Mouse (Mus musculus): ENCODE measurements around the gene Perm1.

DNA sequence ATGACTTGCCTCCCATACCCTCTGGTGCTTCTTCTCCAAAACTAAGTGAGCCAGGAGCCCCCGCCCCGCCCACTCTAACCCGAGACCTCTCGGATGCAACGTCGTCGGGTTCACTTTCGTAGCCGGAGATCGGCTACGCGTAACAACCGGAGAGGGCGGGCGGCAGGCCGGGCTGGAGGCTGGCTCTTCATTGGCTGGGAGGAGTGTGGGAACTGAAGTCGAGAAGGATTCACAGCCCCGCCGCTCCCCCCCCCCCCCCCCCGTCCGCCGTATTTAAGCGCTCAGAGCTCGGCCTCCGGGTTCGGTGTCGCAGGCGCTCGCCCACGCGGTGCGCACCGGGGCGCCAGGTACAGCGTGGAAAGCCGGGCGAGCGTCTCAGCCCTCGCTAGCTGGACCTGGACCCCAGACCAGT, 12.7 kb upstream of the Perm1 start, which contains the start of gene AW011738:
- TF ChIP-seq CTCF (conservative IDR thresholded peaks at IDR 0.05; ENCODE audit: insufficient read depth, insufficient read length, low read depth, low read length): no peak
- no peak for TF ChIP-seq POLR2A (IDR thresholded peaks at IDR 0.05; ENCODE audit: low read depth, low read length)

All from kidney, adult 2 months (tissue).